Mouse (Mus musculus) lung, postnatal 25 days (tissue): ENCODE data around the gene Hadha.

ENCODE experiments used
- DNase-seq: peaks from one replicate; pipeline ENCODE4 v3.0.0; 2022; ENCODE audit warnings: low spot score

Gene Hadha

GRCm38 (mm10) chr5:30154474-30155394 lies at the start of gene Hadha, which contains the start of gene Hadhb:
TSS of gene Hadha (minus strand) at chr5:30155162.
TSS of gene Hadhb (plus strand) at chr5:30155248.
- peak; percentile 93 for DNase-seq

GRCm38 (mm10) chr5:30204441-30204840 lies 49.5 kb upstream of the Hadha start:
- DNase-seq = no peak

GRCm38 (mm10) chr5:30203216-30203885 lies 48.4 kb upstream of the Hadha start:
- no peak for DNase-seq

- DNase-seq = no peak
Observed at GRCm38 (mm10) chr5:30202221-30202620, 47.3 kb upstream of the Hadha start.

GRCm38 (mm10) chr5:30201521-30201920 lies 46.6 kb upstream of the Hadha start:
- peak; percentile 10 for DNase-seq

GRCm38 (mm10) chr5:30198257-30198656 lies 43.3 kb upstream of the Hadha start:
- no peak for DNase-seq

GRCm38 (mm10) chr5:30195340-30195739 lies 40.4 kb upstream of the Hadha start:
- DNase-seq = peak; percentile 43

GRCm38 (mm10) chr5:30192452-30192851 lies 37.5 kb upstream of the Hadha start:
- DNase-seq = no peak

- no peak for DNase-seq
Observed at GRCm38 (mm10) chr5:30187687-30188485, 32.9 kb upstream of the Hadha start.

GRCm38 (mm10) chr5:30175811-30176210 lies 20.8 kb upstream of the Hadha start:
- no peak for DNase-seq

- no peak for DNase-seq
Observed at GRCm38 (mm10) chr5:30172931-30173692, 18.1 kb upstream of the Hadha start.

GRCm38 (mm10) chr5:30172115-30172514 lies 17.2 kb upstream of the Hadha start:
- DNase-seq = no peak

- no peak for DNase-seq
Observed at GRCm38 (mm10) chr5:30170303-30170940, 15.5 kb upstream of the Hadha start.

- no peak for DNase-seq
Observed at GRCm38 (mm10) chr5:30165234-30165946, 10.4 kb upstream of the Hadha start.

GRCm38 (mm10) chr5:30162339-30162738 lies 7.4 kb upstream of the Hadha start:
- no peak for DNase-seq

GRCm38 (mm10) chr5:30161836-30162235 lies 6.9 kb upstream of the Hadha start:
- no peak for DNase-seq

GRCm38 (mm10) chr5:30159601-30160000 lies 4.6 kb upstream of the Hadha start:
- DNase-seq = no peak

GRCm38 (mm10) chr5:30155821-30156629 lies 1.1 kb upstream of the Hadha start:
- no peak for DNase-seq

GRCm38 (mm10) chr5:30155395-30155792 lies 432 bp upstream of the Hadha start:
- DNase-seq = no peak
